Mouse (Mus musculus): ENCODE data around the gene Retreg3. TPM values are rescaled to one million over a fixed set of nuclear protein-coding genes. Genes with fewer than 3 reads are reported as not detected.
A peak's percentile ranks its signal among the peaks of the same experiment; 100 is the strongest.

Retreg3 gene
- polyA plus RNA-seq, 2 experiments, result 11.3 to 53.6 TPM

GRCm38 (mm10) chr11:101111178-101111577 is 8.5 kb downstream of the Retreg3 start:
- WGBS, result 88% methylated on average over 4 of the region's 4 CpGs
- H3K9me3 ChIP-seq (ENCODE audit: control insufficient read depth, low read length), result no peaks in the 10 kb centered on the region
- TF ChIP-seq POLR2A (IDR thresholded peaks at IDR 0.05; ENCODE audit: borderline replicate concordance, extremely low read depth, insufficient read depth, insufficient read length), result no peak

GRCm38 (mm10) chr11:101110708-101111107 is 9.0 kb downstream of the Retreg3 start:
- Histone ChIP-seq H3K36me3 (ENCODE audit: control insufficient read depth, insufficient read depth, low read length) (peaks cover 7% of the 10 kb centered on the region), H3K4me3 (replicated peaks; ENCODE audit: low read length) (no peak overlapping the region), H3K4me2 (replicated peaks; ENCODE audit: low read depth, low read length, severe bottlenecking) (no peak overlapping the region), H3K4me1 (ENCODE audit: control insufficient read depth, insufficient read depth, low read length) (no peaks in the 10 kb centered on the region), H3K27me3 (ENCODE audit: control insufficient read depth, insufficient read depth, low read length) (no peaks in the 10 kb centered on the region), H3K9me3 (ENCODE audit: control insufficient read depth, low read length) (no peaks in the 10 kb centered on the region), H3K27ac (replicated peaks; ENCODE audit: low read depth, low read length) (no peak overlapping the region), H3K9ac (ENCODE audit: low read depth, low read length, severe bottlenecking) (no peak overlapping the region)
- ATAC-seq (ENCODE audit: low FRiP score, low read depth) (no peak), DNase-seq (ENCODE audit: low spot score) (no peak)
- 49% methylated on average over 5 of the region's 5 CpGs for WGBS
- no peak for TF ChIP-seq POLR2A (IDR thresholded peaks at IDR 0.05; ENCODE audit: borderline replicate concordance, extremely low read depth, insufficient read depth, insufficient read length)

More at GRCm38 (mm10) chr11:101111178-101111577, 8.5 kb downstream of the Retreg3 start:
- H3K36me3 ChIP-seq (ENCODE audit: control insufficient read depth, insufficient read depth, low read length), result peaks cover 3% of the 10 kb centered on the region; the same call in 1 of the 2 replicates
- DNase-seq (ENCODE audit: low spot score) (no peak), ATAC-seq (ENCODE audit: low FRiP score, low read depth) (no peak)
- H3K4me3 ChIP-seq (replicated peaks; ENCODE audit: low read length), result no peak overlapping the region
- H3K27me3 ChIP-seq (ENCODE audit: control insufficient read depth, insufficient read depth, low read length), result no peaks in the 10 kb centered on the region
- no peak overlapping the region for H3K4me2 ChIP-seq (replicated peaks; ENCODE audit: low read depth, low read length, severe bottlenecking)
- no peak overlapping the region for H3K27ac ChIP-seq (replicated peaks; ENCODE audit: low read depth, low read length)
- H3K4me1 ChIP-seq (ENCODE audit: control insufficient read depth, insufficient read depth, low read length), result no peaks in the 10 kb centered on the region
- no peak overlapping the region for H3K9ac ChIP-seq (ENCODE audit: low read depth, low read length, severe bottlenecking)

- no peak for TF ChIP-seq POLR2A (IDR thresholded peaks at IDR 0.05; ENCODE audit: borderline replicate concordance, extremely low read depth, insufficient read depth, insufficient read length)
- Histone ChIP-seq H3K27me3 (ENCODE audit: control insufficient read depth, insufficient read depth, low read length) (no peaks in the 10 kb centered on the region), H3K4me2 (replicated peaks; ENCODE audit: low read depth, low read length, severe bottlenecking) (no peak overlapping the region), H3K9ac (ENCODE audit: low read depth, low read length, severe bottlenecking) (no peak overlapping the region), H3K9me3 (ENCODE audit: control insufficient read depth, low read length) (no peaks in the 10 kb centered on the region), H3K4me3 (replicated peaks; ENCODE audit: low read length) (no peak overlapping the region), H3K27ac (replicated peaks; ENCODE audit: low read depth, low read length) (no peak overlapping the region), H3K36me3 (ENCODE audit: control insufficient read depth, insufficient read depth, low read length) (peaks cover 17% of the 10 kb centered on the region), H3K4me1 (ENCODE audit: control insufficient read depth, insufficient read depth, low read length) (no peaks in the 10 kb centered on the region)
- WGBS, result 82% methylated on average over 4 of the region's 4 CpGs
- no peak for DNase-seq (ENCODE audit: low spot score)
- ATAC-seq (ENCODE audit: low FRiP score, low read depth), result no peak
Observed at GRCm38 (mm10) chr11:101109351-101109750, 10.3 kb downstream of the Retreg3 start.

GRCm38 (mm10) chr11:101103011-101103410 is 16.7 kb downstream of the Retreg3 start:
- no peaks in the 10 kb centered on the region for H3K9me3 ChIP-seq (ENCODE audit: control insufficient read depth, low read length)
- H3K4me2 ChIP-seq (replicated peaks; ENCODE audit: low read depth, low read length, severe bottlenecking), result no peak overlapping the region
- no peaks in the 10 kb centered on the region for H3K4me1 ChIP-seq (ENCODE audit: control insufficient read depth, insufficient read depth, low read length)
- peaks cover 73% of the 10 kb centered on the region for H3K36me3 ChIP-seq (ENCODE audit: control insufficient read depth, insufficient read depth, low read length)
- no peak overlapping the region for H3K4me3 ChIP-seq (replicated peaks; ENCODE audit: low read length)
- DNase-seq (ENCODE audit: low spot score) (peak; percentile 20), ATAC-seq (ENCODE audit: low FRiP score, low read depth) (no peak)
- H3K27ac ChIP-seq (replicated peaks; ENCODE audit: low read depth, low read length), result no peak overlapping the region
- TF ChIP-seq POLR2A (IDR thresholded peaks at IDR 0.05; ENCODE audit: borderline replicate concordance, extremely low read depth, insufficient read depth, insufficient read length), result no peak
- H3K9ac ChIP-seq (ENCODE audit: low read depth, low read length, severe bottlenecking), result no peak overlapping the region
- WGBS, result 74% methylated on average over 5 of the region's 5 CpGs
- no peaks in the 10 kb centered on the region for H3K27me3 ChIP-seq (ENCODE audit: control insufficient read depth, insufficient read depth, low read length)

DNA sequence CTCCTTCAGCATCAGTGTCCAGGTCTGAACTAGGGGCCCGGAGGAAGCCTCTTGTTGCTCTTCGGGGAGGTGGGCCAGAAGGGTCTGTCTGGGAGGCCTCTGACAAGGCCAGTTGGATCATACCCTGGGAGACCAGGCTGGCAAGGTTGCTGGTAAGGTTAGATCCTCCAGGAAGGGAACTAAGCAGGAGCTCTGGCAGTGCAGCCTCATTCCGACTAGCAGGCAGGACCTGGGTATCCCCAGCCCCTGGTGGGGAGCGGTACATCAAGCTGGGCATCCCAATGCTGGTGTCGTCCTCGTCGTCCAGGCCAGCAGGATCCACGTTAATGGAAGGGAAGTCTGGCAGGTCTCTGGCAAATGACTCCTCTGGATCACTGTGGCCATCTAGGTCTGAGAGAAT is 21.5 kb downstream of the Retreg3 start:
- Histone ChIP-seq H3K4me2 (replicated peaks; ENCODE audit: low read depth, low read length, severe bottlenecking) (no peak overlapping the region), H3K27ac (replicated peaks; ENCODE audit: low read depth, low read length) (no peak overlapping the region), H3K27me3 (ENCODE audit: control insufficient read depth, insufficient read depth, low read length) (no peaks in the 10 kb centered on the region), H3K9me3 (ENCODE audit: control insufficient read depth, low read length) (no peaks in the 10 kb centered on the region), H3K36me3 (ENCODE audit: control insufficient read depth, insufficient read depth, low read length) (peaks cover 70% of the 10 kb centered on the region), H3K9ac (ENCODE audit: low read depth, low read length, severe bottlenecking) (no peak overlapping the region), H3K4me1 (ENCODE audit: control insufficient read depth, insufficient read depth, low read length) (peaks cover 6% of the 10 kb centered on the region; the same call in 1 of the 2 replicates), H3K4me3 (replicated peaks; ENCODE audit: low read length) (no peak overlapping the region)
- WGBS, result 95% methylated on average over 8 of the region's 8 CpGs
- DNase-seq (ENCODE audit: low spot score) (no peak), ATAC-seq (ENCODE audit: low FRiP score, low read depth) (no peak)
- TF ChIP-seq POLR2A (IDR thresholded peaks at IDR 0.05; ENCODE audit: borderline replicate concordance, extremely low read depth, insufficient read depth, insufficient read length), result no peak

Measured in limb, embryonic 14.5 days (tissue).